Mouse (Mus musculus) kidney, embryonic 14.5 days (tissue): ENCODE results near the gene Daam1. TPM values are rescaled to one million over a fixed set of nuclear protein-coding genes. Genes with fewer than 3 reads are reported as not detected.

Experiments
- ATAC-seq: fragments of 200-750 bp; cut with Nextera tagmentation; 2 replicates; pipeline ENCODE4 v1.8.0; 2017; ENCODE audit warnings: moderate number of reproducible peaks, mild to moderate bottlenecking, moderate TSS enrichment, moderate library complexity; ENCODE audit not compliant: low FRiP score, low TSS enrichment
- H3K27ac ChIP-seq: fragments of 300-500 bp; sonication (generic); 2 replicates; pipeline ENCODE4 v1.5.1; 2014; ENCODE audit warnings: low read depth, mild to moderate bottlenecking, low read length, moderate library complexity, mixed read lengths
- H3K27me3 ChIP-seq: fragments of 300-500 bp; sonication (generic); 2 replicates; pipeline ENCODE4 v1.6.1; 2014; ENCODE audit warnings: mild to moderate bottlenecking, low read length; ENCODE audit not compliant: control insufficient read depth, insufficient read depth
- H3K36me3 ChIP-seq: fragments of 300-500 bp; sonication (generic); 2 replicates; pipeline ENCODE4 v1.6.1; 2014; ENCODE audit warnings: low read length, mixed read lengths; ENCODE audit not compliant: control insufficient read depth, insufficient read depth
- H3K4me1 ChIP-seq: fragments of 300-500 bp; sonication (generic); 2 replicates; pipeline ENCODE4 v1.6.1; 2014; ENCODE audit warnings: low read length, mixed read lengths; ENCODE audit not compliant: control insufficient read depth, insufficient read depth
- H3K4me2 ChIP-seq: fragments of 300-500 bp; sonication (generic); replicated peaks from 2 replicates; pipeline ENCODE4 v1.6.1; 2014; ENCODE audit warnings: low read depth, mild to moderate bottlenecking, low read length
- H3K4me3 ChIP-seq: fragments of 300-500 bp; sonication (generic); 2 replicates; pipeline ENCODE4 v1.5.1; 2014; ENCODE audit warnings: mild to moderate bottlenecking, low read length
- H3K9ac ChIP-seq: fragments of 300-500 bp; sonication (generic); 2 replicates; pipeline ENCODE4 v1.6.1; 2014; ENCODE audit warnings: low read depth, mild to moderate bottlenecking, low read length, moderate library complexity
- H3K9me3 ChIP-seq: fragments of 300-500 bp; sonication (generic); 2 replicates; pipeline ENCODE4 v1.6.1; 2016; ENCODE audit warnings: low read length; ENCODE audit not compliant: control insufficient read depth
- WGBS: fragments of 180-500 bp; shearing (Covaris S2); extraction: QIAGEN DNeasy Blood & Tissue Kit; methylation state at CpG from one replicate; pipeline ENCODE4 v1.1.7; 2014; 5-methylcytosine and 5-hydroxymethylcytosine counted together
- polyA plus RNA-seq: library from polyadenylated mRNA; unstranded; fragments of >200 nt; fragmentation: Nextera tagmentation; extraction: Ambion mirVana; gene quantifications from 2 replicates; pipeline ENCODE4 v1.2.1, GENCODE M21; 2014

The Daam1 gene
- polyA plus RNA-seq, 1 experiment from 2014 or later: 13.0 TPM

- ATAC-seq: no peak
- no peaks in the 10 kb centered on the region for H3K36me3 ChIP-seq
- 72% methylated on average over 8 of the region's 8 CpGs for WGBS
These were observed 9.1 kb upstream of the Daam1 start for GRCm38 (mm10) chr12:71821743-71822142.

GRCm38 (mm10) chr12:71824927-71825326 is 6.0 kb upstream of the Daam1 start:
- 73% methylated on average over 6 of the region's 6 CpGs for WGBS
- H3K36me3 ChIP-seq: no peaks in the 10 kb centered on the region

More at GRCm38 (mm10) chr12:71821743-71822142, 9.1 kb upstream of the Daam1 start:
- no peak overlapping the region for H3K4me2 ChIP-seq
- no peaks in the 10 kb centered on the region for H3K9me3 ChIP-seq
- no peaks in the 10 kb centered on the region for H3K4me1 ChIP-seq
- no peak overlapping the region for H3K9ac ChIP-seq
- no peaks in the 10 kb centered on the region for H3K27me3 ChIP-seq
- H3K4me3 ChIP-seq: no peak overlapping the region
- H3K27ac ChIP-seq: no peak overlapping the region

GRCm38 (mm10) chr12:71830139-71830538 is 739 bp upstream of the Daam1 start:
- Histone ChIP-seq H3K9me3 (no peaks in the 10 kb centered on the region), H3K9ac (peak overlapping the region; percentile 49), H3K36me3 (no peaks in the 10 kb centered on the region), H3K27ac (no peak overlapping the region), H3K4me2 (peak overlapping the region; percentile 53), H3K27me3 (no peaks in the 10 kb centered on the region), H3K4me1 (peaks cover 11% of the 10 kb centered on the region), H3K4me3 (peak overlapping the region; percentile 81)
- 11% methylated on average over 10 of the region's 10 CpGs for WGBS
- no peak for ATAC-seq

More at GRCm38 (mm10) chr12:71824927-71825326, 6.0 kb upstream of the Daam1 start:
- Histone ChIP-seq H3K4me1 (no peaks in the 10 kb centered on the region), H3K27ac (no peak overlapping the region), H3K9ac (no peak overlapping the region), H3K9me3 (no peaks in the 10 kb centered on the region), H3K27me3 (no peaks in the 10 kb centered on the region), H3K4me3 (no peak overlapping the region), H3K4me2 (no peak overlapping the region)
- no peak for ATAC-seq

DNA sequence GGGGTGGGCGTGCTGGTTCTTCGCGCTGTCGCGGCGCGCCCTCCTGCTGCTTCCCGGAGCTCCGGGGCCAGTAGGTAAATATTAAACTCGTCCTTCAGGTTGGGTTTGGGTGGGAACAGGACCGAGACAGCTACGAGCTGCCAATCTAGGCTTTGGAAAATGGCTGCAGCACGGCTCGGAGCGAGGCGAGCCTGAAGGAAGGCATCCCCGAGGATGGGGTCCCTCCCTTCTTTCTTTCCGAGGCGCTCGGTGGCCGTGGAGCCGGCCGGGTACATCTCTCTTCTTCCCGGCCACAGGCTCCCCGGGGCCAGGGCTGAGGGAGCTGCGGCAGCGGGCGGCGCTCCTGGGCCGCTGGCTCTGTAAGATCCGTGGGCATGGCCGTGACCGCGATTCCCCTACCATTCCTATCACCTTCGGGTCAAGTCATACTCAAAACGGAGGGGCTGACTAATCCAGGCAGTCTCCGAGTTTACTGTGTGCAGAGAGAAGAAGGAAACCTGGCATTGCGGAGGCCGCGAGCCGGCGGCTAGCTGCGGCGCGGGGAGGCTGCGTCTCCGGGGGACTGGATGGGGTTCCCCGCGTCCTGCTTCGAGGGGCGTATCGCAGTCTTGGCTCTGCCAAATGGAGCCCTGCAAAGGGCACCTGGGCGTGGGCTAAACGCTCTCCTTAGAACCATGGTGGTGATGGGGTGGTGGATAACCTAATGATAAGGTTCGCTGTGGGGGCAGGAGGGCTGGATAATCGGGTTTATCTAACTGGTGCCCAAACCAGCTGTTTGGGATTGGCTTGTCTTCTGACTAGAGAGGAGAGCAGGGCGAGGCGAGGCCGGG is 595 bp downstream of the Daam1 start:
- H3K4me3 ChIP-seq: peak overlapping the region; percentile 81
- peaks cover 11% of the 10 kb centered on the region for H3K4me1 ChIP-seq
- no peaks in the 10 kb centered on the region for H3K36me3 ChIP-seq
- H3K9ac ChIP-seq: peak overlapping the region; percentile 68
- ATAC-seq: peak; percentile 36
- peak overlapping the region; percentile 89 for H3K27ac ChIP-seq
- peak overlapping the region; percentile 95 for H3K4me2 ChIP-seq
- under 1% methylated on average over 59 of the region's 59 CpGs for WGBS
- H3K9me3 ChIP-seq: no peaks in the 10 kb centered on the region
- no peaks in the 10 kb centered on the region for H3K27me3 ChIP-seq

DNA sequence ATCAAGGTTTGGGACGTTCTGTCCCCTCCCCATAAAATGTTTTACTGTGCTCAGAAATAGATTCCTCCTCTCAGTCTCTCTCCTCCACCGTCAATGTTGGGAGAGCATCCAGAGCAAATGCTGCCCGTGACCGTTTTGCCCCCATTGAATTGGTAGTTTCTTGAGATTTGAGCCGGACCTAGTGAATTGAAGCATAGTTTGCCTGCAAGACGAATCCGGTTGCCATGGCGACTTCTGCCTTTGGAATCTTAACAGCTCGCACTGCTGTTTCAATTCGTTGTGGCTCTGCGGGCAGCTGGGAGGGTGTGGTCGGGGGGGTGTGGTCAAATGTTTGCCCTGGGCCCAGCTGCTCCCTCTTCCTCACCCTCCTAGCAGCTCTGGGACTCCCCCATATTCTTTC is 1.3 kb downstream of the Daam1 start:
- Histone ChIP-seq H3K27me3 (no peaks in the 10 kb centered on the region), H3K9ac (peak overlapping the region; percentile 68), H3K4me1 (peaks cover 11% of the 10 kb centered on the region), H3K4me2 (peak overlapping the region; percentile 95), H3K9me3 (no peaks in the 10 kb centered on the region), H3K36me3 (no peaks in the 10 kb centered on the region), H3K27ac (no peak overlapping the region), H3K4me3 (peak overlapping the region; percentile 81)
- WGBS: under 1% methylated on average over 12 of the region's 12 CpGs
- ATAC-seq: no peak

GRCm38 (mm10) chr12:71834041-71834440 is 3.2 kb downstream of the Daam1 start:
- Histone ChIP-seq H3K36me3 (no peaks in the 10 kb centered on the region), H3K9me3 (no peaks in the 10 kb centered on the region), H3K27ac (no peak overlapping the region), H3K4me1 (peaks cover 14% of the 10 kb centered on the region), H3K4me2 (no peak overlapping the region), H3K4me3 (no peak overlapping the region), H3K27me3 (no peaks in the 10 kb centered on the region), H3K9ac (no peak overlapping the region)
- 87% methylated on average over 7 of the region's 7 CpGs for WGBS
- no peak for ATAC-seq

DNA sequence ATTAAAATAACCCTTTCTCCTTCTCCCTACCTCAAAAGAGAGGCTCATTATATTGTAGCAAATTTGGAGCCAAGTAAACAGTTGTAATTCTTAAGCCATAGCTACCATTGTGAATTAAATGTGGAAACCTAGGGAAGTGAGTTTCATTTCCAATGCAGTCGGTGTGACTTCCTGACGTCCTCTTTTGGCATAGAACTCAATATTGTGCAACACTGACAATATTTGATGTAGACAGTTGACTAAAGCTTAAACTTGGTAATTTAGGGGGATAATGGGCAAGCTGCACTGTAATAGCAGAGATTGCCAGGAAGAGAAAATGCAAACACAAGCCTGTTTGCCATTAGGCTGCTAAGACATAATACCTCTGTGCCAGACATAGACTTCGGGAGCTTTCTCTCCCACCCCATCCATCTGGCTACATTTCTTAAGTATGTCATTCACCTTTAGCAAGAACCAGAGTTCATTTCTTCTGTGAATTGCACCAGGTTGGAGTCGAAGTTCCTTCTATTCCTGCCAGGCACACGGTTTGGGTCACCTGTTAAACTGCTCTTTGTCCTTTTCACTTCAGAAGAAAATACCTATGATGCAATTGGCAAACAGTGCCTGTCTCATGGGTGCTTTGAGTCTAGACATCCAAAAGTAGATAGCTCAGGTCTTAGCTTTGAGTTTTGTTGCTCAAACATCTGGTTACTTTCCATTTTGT is 5.2 kb downstream of the Daam1 start:
- Histone ChIP-seq H3K4me3 (no peak overlapping the region), H3K9me3 (no peaks in the 10 kb centered on the region), H3K36me3 (no peaks in the 10 kb centered on the region), H3K4me2 (no peak overlapping the region), H3K27ac (no peak overlapping the region), H3K27me3 (no peaks in the 10 kb centered on the region), H3K9ac (no peak overlapping the region), H3K4me1 (peaks cover 22% of the 10 kb centered on the region)
- ATAC-seq: no peak
- WGBS: 84% methylated on average over 5 of the region's 5 CpGs

DNA sequence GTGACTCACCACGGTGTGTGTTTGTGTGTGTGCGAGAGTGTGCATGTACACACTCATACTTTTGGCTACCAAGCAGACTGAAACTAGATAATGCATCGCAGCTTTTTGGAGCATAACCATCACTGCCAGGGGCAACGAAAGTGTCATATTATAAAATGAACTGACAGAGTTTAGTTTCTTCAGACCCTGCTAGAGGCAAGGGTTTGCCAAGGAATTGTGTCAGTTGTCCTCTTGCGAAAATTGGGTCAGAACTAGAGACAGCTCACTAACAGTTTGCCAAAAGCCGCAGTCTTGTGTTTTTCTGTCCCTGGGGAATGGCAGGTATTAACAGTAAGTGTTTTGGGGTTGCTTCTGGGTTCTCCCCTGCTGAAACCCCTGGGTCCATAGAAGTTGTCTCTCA is 5.9 kb downstream of the Daam1 start:
- H3K36me3 ChIP-seq: no peaks in the 10 kb centered on the region
- no peak overlapping the region for H3K27ac ChIP-seq
- peaks cover 29% of the 10 kb centered on the region for H3K4me1 ChIP-seq
- no peak overlapping the region for H3K4me2 ChIP-seq
- H3K9me3 ChIP-seq: no peaks in the 10 kb centered on the region
- no peaks in the 10 kb centered on the region for H3K27me3 ChIP-seq
- H3K4me3 ChIP-seq: no peak overlapping the region
- ATAC-seq: no peak
- 91% methylated on average over 6 of the region's 6 CpGs for WGBS
- no peak overlapping the region for H3K9ac ChIP-seq

DNA sequence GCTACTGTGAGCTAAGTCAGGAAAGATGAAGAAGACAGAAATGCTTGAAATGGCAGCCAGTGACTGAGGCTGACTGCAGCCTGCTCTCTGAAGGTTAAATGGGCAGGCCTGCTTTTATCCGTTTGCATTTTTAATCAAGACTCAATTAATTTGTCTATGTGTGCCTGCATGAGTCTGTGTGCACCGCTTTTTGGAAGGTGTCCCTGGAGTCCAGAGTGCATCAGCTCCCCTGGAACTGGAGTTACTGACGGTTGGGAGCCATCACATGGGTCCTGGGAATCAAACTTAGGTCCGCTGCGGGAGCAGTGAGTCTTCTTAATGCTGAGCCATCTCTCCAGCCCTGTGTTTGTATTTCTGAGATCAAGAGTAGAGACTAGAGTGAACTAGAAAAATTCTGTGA is 6.7 kb downstream of the Daam1 start:
- Histone ChIP-seq H3K9me3 (no peaks in the 10 kb centered on the region), H3K4me1 (peaks cover 31% of the 10 kb centered on the region), H3K9ac (no peak overlapping the region), H3K27me3 (no peaks in the 10 kb centered on the region), H3K4me3 (no peak overlapping the region), H3K36me3 (no peaks in the 10 kb centered on the region), H3K4me2 (no peak overlapping the region), H3K27ac (no peak overlapping the region)
- no peak for ATAC-seq
- WGBS: 90% methylated on average over 5 of the region's 5 CpGs
